Mouse (Mus musculus): ENCODE measurements around the gene Stag2. TPM values are rescaled to one million over a fixed set of nuclear protein-coding genes. Genes with fewer than 3 reads are reported as not detected.

Gene Stag2
- polyA plus RNA-seq, 1 experiment from 2014 or later, result 30.3 TPM

- peak; percentile 48 for ATAC-seq
- 10% methylated on average over 30 of the region's 71 CpGs for WGBS
- Histone ChIP-seq H3K4me2 (ENCODE audit: low read length) (peak overlapping the region; percentile 54), H3K9me3 (ENCODE audit: control insufficient read depth, low read length) (no peaks in the 10 kb centered on the region), H3K27me3 (replicated peaks; ENCODE audit: control insufficient read depth, insufficient read depth, low read length) (no peaks in the 10 kb centered on the region), H3K4me3 (replicated peaks; ENCODE audit: low read length) (peak overlapping the region; percentile 61), H3K27ac (ENCODE audit: low read length) (peak overlapping the region; percentile 99), H3K4me1 (replicated peaks; ENCODE audit: control insufficient read depth, insufficient read depth, low read length) (peaks cover 4% of the 10 kb centered on the region; the same call in 1 of the 2 replicates), H3K36me3 (ENCODE audit: control insufficient read depth, insufficient read depth) (no peaks in the 10 kb centered on the region), H3K9ac (replicated peaks; ENCODE audit: low read depth, low read length) (peak overlapping the region; percentile 88)
Observed at GRCm38 (mm10) chrX:42149557-42150345, 634 bp downstream of the Stag2 start.

GRCm38 (mm10) chrX:42150346-42151023 lies 1.4 kb downstream of the Stag2 start:
- H3K27me3 ChIP-seq (replicated peaks; ENCODE audit: control insufficient read depth, insufficient read depth, low read length), result no peaks in the 10 kb centered on the region
- 12% methylated on average over 20 of the region's 40 CpGs for WGBS
- peak overlapping the region; percentile 61 for H3K4me3 ChIP-seq (replicated peaks; ENCODE audit: low read length)
- peak overlapping the region; percentile 55 for H3K4me2 ChIP-seq (ENCODE audit: low read length)
- peak; percentile 81 for ATAC-seq
- H3K9me3 ChIP-seq (ENCODE audit: control insufficient read depth, low read length), result no peaks in the 10 kb centered on the region
- H3K9ac ChIP-seq (replicated peaks; ENCODE audit: low read depth, low read length), result peak overlapping the region; percentile 88
- no peaks in the 10 kb centered on the region for H3K36me3 ChIP-seq (ENCODE audit: control insufficient read depth, insufficient read depth)
- peak overlapping the region; percentile 99 for H3K27ac ChIP-seq (ENCODE audit: low read length)
- H3K4me1 ChIP-seq (replicated peaks; ENCODE audit: control insufficient read depth, insufficient read depth, low read length), result peaks cover 4% of the 10 kb centered on the region; the same call in 1 of the 2 replicates

GRCm38 (mm10) chrX:42151024-42151754 lies 2.1 kb downstream of the Stag2 start:
- no peak for ATAC-seq

GRCm38 (mm10) chrX:42151903-42152369 lies 2.8 kb downstream of the Stag2 start:
- peak overlapping the region; percentile 60 for H3K9ac ChIP-seq (replicated peaks; ENCODE audit: low read depth, low read length)
- H3K36me3 ChIP-seq (ENCODE audit: control insufficient read depth, insufficient read depth), result no peaks in the 10 kb centered on the region
- H3K4me2 ChIP-seq (ENCODE audit: low read length), result peak overlapping the region; percentile 55
- no peaks in the 10 kb centered on the region for H3K27me3 ChIP-seq (replicated peaks; ENCODE audit: control insufficient read depth, insufficient read depth, low read length)
- H3K9me3 ChIP-seq (ENCODE audit: control insufficient read depth, low read length), result no peaks in the 10 kb centered on the region
- WGBS, result 15% methylated on average over 17 of the region's 17 CpGs
- peak overlapping the region; percentile 93 for H3K27ac ChIP-seq (ENCODE audit: low read length)
- ATAC-seq, result peak; percentile 49
- peaks cover 4% of the 10 kb centered on the region; the same call in 1 of the 2 replicates for H3K4me1 ChIP-seq (replicated peaks; ENCODE audit: control insufficient read depth, insufficient read depth, low read length)
- peak overlapping the region; percentile 61 for H3K4me3 ChIP-seq (replicated peaks; ENCODE audit: low read length)

More at GRCm38 (mm10) chrX:42151024-42151754, 2.1 kb downstream of the Stag2 start:
- peak overlapping the region; percentile 93 for H3K27ac ChIP-seq (ENCODE audit: low read length)
- 16% methylated on average over 25 of the region's 25 CpGs for WGBS
- H3K4me2 ChIP-seq (ENCODE audit: low read length), result peak overlapping the region; percentile 55
- peaks cover 4% of the 10 kb centered on the region; the same call in 1 of the 2 replicates for H3K4me1 ChIP-seq (replicated peaks; ENCODE audit: control insufficient read depth, insufficient read depth, low read length)
- H3K27me3 ChIP-seq (replicated peaks; ENCODE audit: control insufficient read depth, insufficient read depth, low read length), result no peaks in the 10 kb centered on the region
- H3K36me3 ChIP-seq (ENCODE audit: control insufficient read depth, insufficient read depth), result no peaks in the 10 kb centered on the region
- H3K9me3 ChIP-seq (ENCODE audit: control insufficient read depth, low read length), result no peaks in the 10 kb centered on the region
- peak overlapping the region; percentile 61 for H3K4me3 ChIP-seq (replicated peaks; ENCODE audit: low read length)
- H3K9ac ChIP-seq (replicated peaks; ENCODE audit: low read depth, low read length), result peak overlapping the region; percentile 60

- Histone ChIP-seq H3K4me1 (replicated peaks; ENCODE audit: control insufficient read depth, insufficient read depth, low read length) (peaks cover 4% of the 10 kb centered on the region; the same call in 1 of the 2 replicates), H3K9me3 (ENCODE audit: control insufficient read depth, low read length) (no peaks in the 10 kb centered on the region), H3K36me3 (ENCODE audit: control insufficient read depth, insufficient read depth) (no peaks in the 10 kb centered on the region), H3K4me2 (ENCODE audit: low read length) (peak overlapping the region; percentile 55), H3K4me3 (replicated peaks; ENCODE audit: low read length) (peak overlapping the region; percentile 23), H3K27me3 (replicated peaks; ENCODE audit: control insufficient read depth, insufficient read depth, low read length) (no peaks in the 10 kb centered on the region), H3K9ac (replicated peaks; ENCODE audit: low read depth, low read length) (no peak overlapping the region), H3K27ac (ENCODE audit: low read length) (no peak overlapping the region)
- ATAC-seq, result no peak
- 24% methylated on average over 4 of the region's 4 CpGs for WGBS
Observed at GRCm38 (mm10) chrX:42153056-42153455, 3.9 kb downstream of the Stag2 start.

GRCm38 (mm10) chrX:42165455-42165854 lies 16.3 kb downstream of the Stag2 start:
- no peak overlapping the region for H3K27ac ChIP-seq (ENCODE audit: low read length)
- H3K27me3 ChIP-seq (replicated peaks; ENCODE audit: control insufficient read depth, insufficient read depth, low read length), result no peaks in the 10 kb centered on the region
- 87% methylated on average over 1 of the region's 1 CpGs for WGBS
- no peaks in the 10 kb centered on the region for H3K36me3 ChIP-seq (ENCODE audit: control insufficient read depth, insufficient read depth)
- H3K4me2 ChIP-seq (ENCODE audit: low read length), result no peak overlapping the region
- H3K4me3 ChIP-seq (replicated peaks; ENCODE audit: low read length), result no peak overlapping the region
- no peaks in the 10 kb centered on the region for H3K4me1 ChIP-seq (replicated peaks; ENCODE audit: control insufficient read depth, insufficient read depth, low read length)
- ATAC-seq, result no peak
- H3K9me3 ChIP-seq (ENCODE audit: control insufficient read depth, low read length), result no peaks in the 10 kb centered on the region
- no peak overlapping the region for H3K9ac ChIP-seq (replicated peaks; ENCODE audit: low read depth, low read length)

GRCm38 (mm10) chrX:42170811-42171210 lies 21.7 kb downstream of the Stag2 start:
- Histone ChIP-seq H3K9ac (replicated peaks; ENCODE audit: low read depth, low read length) (no peak overlapping the region), H3K4me1 (replicated peaks; ENCODE audit: control insufficient read depth, insufficient read depth, low read length) (no peaks in the 10 kb centered on the region), H3K4me3 (replicated peaks; ENCODE audit: low read length) (no peak overlapping the region), H3K36me3 (ENCODE audit: control insufficient read depth, insufficient read depth) (no peaks in the 10 kb centered on the region), H3K27ac (ENCODE audit: low read length) (no peak overlapping the region), H3K27me3 (replicated peaks; ENCODE audit: control insufficient read depth, insufficient read depth, low read length) (no peaks in the 10 kb centered on the region), H3K9me3 (ENCODE audit: control insufficient read depth, low read length) (no peaks in the 10 kb centered on the region), H3K4me2 (ENCODE audit: low read length) (no peak overlapping the region)
- WGBS, result 87% methylated on average over 5 of the region's 5 CpGs
- ATAC-seq, result no peak

- H3K9ac ChIP-seq (replicated peaks; ENCODE audit: low read depth, low read length), result no peak overlapping the region
- H3K4me2 ChIP-seq (ENCODE audit: low read length), result no peak overlapping the region
- H3K36me3 ChIP-seq (ENCODE audit: control insufficient read depth, insufficient read depth), result no peaks in the 10 kb centered on the region
- H3K27me3 ChIP-seq (replicated peaks; ENCODE audit: control insufficient read depth, insufficient read depth, low read length), result no peaks in the 10 kb centered on the region
- WGBS, result 71% methylated on average over 3 of the region's 3 CpGs
- no peaks in the 10 kb centered on the region for H3K9me3 ChIP-seq (ENCODE audit: control insufficient read depth, low read length)
- no peaks in the 10 kb centered on the region for H3K4me1 ChIP-seq (replicated peaks; ENCODE audit: control insufficient read depth, insufficient read depth, low read length)
- no peak overlapping the region for H3K27ac ChIP-seq (ENCODE audit: low read length)
- ATAC-seq, result no peak
- H3K4me3 ChIP-seq (replicated peaks; ENCODE audit: low read length), result no peak overlapping the region
Observed at GRCm38 (mm10) chrX:42187590-42187989, 38.5 kb downstream of the Stag2 start.

Data from forebrain, embryonic 16.5 days (tissue).